Mouse (Mus musculus) T-helper 17 cell (primary cell): Measurements from ENCODE around the gene Hnrnpd.

Source experiments
- in situ Hi-C, 2 experiments: fragments of 300-600 bp; cut with MboI, MseI; formaldehyde crosslinking; loops; 1 replicate in 1 of 2; 2 replicates in 1 of 2; pipeline ENCODE4 v1.15.1; 2025; ENCODE audit warnings: high pct_unique_total_duplicates in 2 of 2

Gene Hnrnpd

GRCm38 (mm10) chr5:99978699-99979442 is at the start of gene Hnrnpd, which contains the start of gene 4930524J08Rik:
Hnrnpd (minus strand) TSS chr5:99978938.
4930524J08Rik (plus strand) TSS chr5:99979061.
- in situ Hi-C loops = loop anchor here in 1 of 2 experiments (10.0 kb wide), 1 partner anchor 446 kb away; no protein-coding TSS in a partner anchor

- in situ Hi-C loops = loop anchor here in 1 of 2 experiments (25.0 kb wide), 1 partner anchor 763 kb away; no protein-coding TSS in a partner anchor
These were observed 46.1 kb upstream of the Hnrnpd start for GRCm38 (mm10) chr5:100024868-100025267.

- in situ Hi-C loops = no loop called here
These were observed 45.7 kb upstream of the Hnrnpd start for GRCm38 (mm10) chr5:100024403-100024802.

- in situ Hi-C loops = no loop called here
These were observed 41.4 kb upstream of the Hnrnpd start for GRCm38 (mm10) chr5:100020089-100020488.

GRCm38 (mm10) chr5:100012599-100012998 is 33.9 kb upstream of the Hnrnpd start:
- in situ Hi-C loops = no loop called here

GRCm38 (mm10) chr5:100008485-100008884 is 29.7 kb upstream of the Hnrnpd start:
- in situ Hi-C loops = no loop called here

GRCm38 (mm10) chr5:100007040-100007375 is 28.3 kb upstream of the Hnrnpd start:
- in situ Hi-C loops = no loop called here

GRCm38 (mm10) chr5:100006324-100007039 is 27.7 kb upstream of the Hnrnpd start:
- in situ Hi-C loops = no loop called here

GRCm38 (mm10) chr5:100005896-100006295 is 27.2 kb upstream of the Hnrnpd start:
- in situ Hi-C loops = no loop called here

GRCm38 (mm10) chr5:100005431-100005830 is 26.7 kb upstream of the Hnrnpd start:
- in situ Hi-C loops = no loop called here

GRCm38 (mm10) chr5:100003895-100004294 is 25.2 kb upstream of the Hnrnpd start:
- in situ Hi-C loops = no loop called here

- in situ Hi-C loops = no loop called here
These were observed 21.8 kb upstream of the Hnrnpd start for GRCm38 (mm10) chr5:100000500-100000899.

- in situ Hi-C loops = no loop called here
These were observed 21.3 kb upstream of the Hnrnpd start for GRCm38 (mm10) chr5:100000048-100000447.

- in situ Hi-C loops = loop anchor here in 1 of 2 experiments (10.0 kb wide), 1 partner anchor 1670 kb away; the partner anchor contains the start of gene Cfap299
These were observed 15.9 kb upstream of the Hnrnpd start for GRCm38 (mm10) chr5:99994680-99995079.

- in situ Hi-C loops = loop anchor here in 1 of 2 experiments (10.0 kb wide), 1 partner anchor 1669 kb away; the partner anchor contains the start of gene Cfap299
These were observed 15.4 kb upstream of the Hnrnpd start for GRCm38 (mm10) chr5:99994166-99994565.

- in situ Hi-C loops = loop anchor here (5.0 kb wide), 2 partner anchors 34 to 54 kb away; partner anchors contain the start of genes Enoph1 (in 1 of the 2) and Hnrnpdl (in 1 of the 2)
These were observed 4.8 kb upstream of the Hnrnpd start for GRCm38 (mm10) chr5:99983452-99984061.

GRCm38 (mm10) chr5:99977516-99978301 is 1.0 kb downstream of the Hnrnpd start:
- in situ Hi-C loops = loop anchor here in 1 of 2 experiments (10.0 kb wide), 1 partner anchor 447 kb away; no protein-coding TSS in a partner anchor

- in situ Hi-C loops = loop anchor here in 1 of 2 experiments (10.0 kb wide), 1 partner anchor 448 kb away; no protein-coding TSS in a partner anchor
These were observed 2.3 kb downstream of the Hnrnpd start for GRCm38 (mm10) chr5:99976334-99976955.

- in situ Hi-C loops = loop anchor here in 1 of 2 experiments (10.0 kb wide), 1 partner anchor 449 kb away; no protein-coding TSS in a partner anchor
These were observed 3.0 kb downstream of the Hnrnpd start for GRCm38 (mm10) chr5:99975776-99976175.

- in situ Hi-C loops = loop anchor here in 1 of 2 experiments (10.0 kb wide), 1 partner anchor 450 kb away; no protein-coding TSS in a partner anchor
These were observed 3.7 kb downstream of the Hnrnpd start for GRCm38 (mm10) chr5:99975061-99975460.
